Mouse (Mus musculus): ENCODE results near the gene Kdm1a.

Gene Kdm1a

DNA sequence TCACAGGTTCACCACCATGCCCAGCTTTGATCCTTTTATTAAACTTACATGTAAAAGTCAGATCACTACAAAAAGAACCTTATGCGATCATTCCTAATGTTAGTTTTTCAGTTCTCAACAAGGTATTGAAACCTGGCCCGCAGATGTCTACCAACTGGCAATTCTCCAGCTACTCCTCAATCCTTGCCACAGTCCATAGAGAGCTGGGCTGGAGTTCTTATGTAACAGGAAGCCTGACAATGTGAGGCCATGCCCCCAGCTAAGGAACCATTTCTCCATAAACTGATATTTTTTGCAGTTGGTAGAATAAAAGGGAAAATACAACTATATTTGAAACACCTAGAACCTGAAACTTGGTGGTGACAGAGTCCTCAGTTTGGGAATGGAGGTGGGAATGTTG lies 42.8 kb downstream of the Kdm1a start:
- in situ Hi-C loops (cut with MboI; ENCODE audit: low pct_unique_long_range_greater_than_20kb in 1 of 2, low sequenced_read_pairs in 2 of 2, unreplicated experiment in 1 of 2), result no loop called here

DNA sequence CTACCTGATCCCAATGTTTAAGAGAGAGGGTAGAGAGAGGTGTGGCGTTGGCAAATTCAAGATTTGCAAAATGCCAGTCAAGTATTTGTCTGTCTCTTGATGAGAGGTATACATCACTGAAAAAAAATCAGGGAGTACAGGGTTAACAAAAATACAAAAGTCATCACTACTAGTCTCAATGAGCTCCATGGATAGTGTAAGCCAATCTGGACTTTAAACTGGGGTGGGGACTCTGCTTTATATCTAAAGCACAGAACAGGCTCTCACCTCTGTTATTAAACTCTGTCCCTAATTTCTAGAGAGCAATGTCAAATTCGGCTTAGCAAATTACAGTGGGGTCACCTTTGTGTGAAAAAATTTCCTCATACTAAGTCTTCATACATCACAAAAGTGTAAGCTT lies 44.9 kb downstream of the Kdm1a start:
- in situ Hi-C loops (cut with MboI; ENCODE audit: low pct_unique_long_range_greater_than_20kb in 1 of 2, low sequenced_read_pairs in 2 of 2, unreplicated experiment in 1 of 2), result no loop called here

DNA sequence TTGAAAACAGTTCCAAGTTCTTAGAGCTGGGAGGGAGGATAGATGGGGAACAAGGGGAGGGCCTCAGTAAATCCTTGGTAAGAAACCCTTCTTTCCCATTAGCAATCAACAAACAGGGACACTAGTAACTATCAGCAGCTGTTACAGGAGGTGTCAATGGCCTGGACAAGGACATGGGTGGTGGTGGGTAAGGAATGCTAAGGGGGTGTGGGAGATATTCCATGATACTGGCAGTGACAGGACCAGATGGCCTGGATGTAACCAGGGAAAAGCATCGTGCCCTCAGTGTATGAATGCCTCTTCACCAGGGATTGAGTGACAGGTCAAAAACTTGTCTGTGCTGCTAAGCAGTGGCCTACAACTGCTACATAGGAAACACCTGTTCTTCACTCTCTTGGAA lies 49.4 kb downstream of the Kdm1a start:
- in situ Hi-C loops (cut with MboI; ENCODE audit: low pct_unique_long_range_greater_than_20kb in 1 of 2, low sequenced_read_pairs in 2 of 2, unreplicated experiment in 1 of 2), result no loop called here

DNA sequence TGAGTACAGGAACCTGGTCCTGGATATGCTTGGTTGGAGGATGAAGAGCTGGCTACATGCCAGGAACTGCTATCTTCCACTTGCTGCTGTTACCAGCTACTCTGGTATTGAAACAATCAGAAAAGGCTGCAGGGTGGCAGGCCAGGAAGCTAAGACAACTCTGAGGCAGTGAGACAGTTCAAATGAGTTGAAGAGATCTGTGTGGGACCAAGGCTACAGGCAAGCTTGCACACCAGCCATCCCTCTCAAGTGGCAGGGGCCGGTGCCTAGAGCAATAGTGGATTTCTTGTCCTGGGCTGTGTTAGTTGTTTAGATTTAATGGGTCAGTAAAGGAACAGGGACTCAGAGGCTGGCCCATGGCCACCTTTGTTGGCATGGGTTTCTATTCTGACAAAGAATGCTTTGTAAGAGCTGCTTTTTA lies 54.1 kb downstream of the Kdm1a start:
- in situ Hi-C loops (cut with MboI; ENCODE audit: low pct_unique_long_range_greater_than_20kb in 1 of 2, low sequenced_read_pairs in 2 of 2, unreplicated experiment in 1 of 2), result no loop called here

DNA sequence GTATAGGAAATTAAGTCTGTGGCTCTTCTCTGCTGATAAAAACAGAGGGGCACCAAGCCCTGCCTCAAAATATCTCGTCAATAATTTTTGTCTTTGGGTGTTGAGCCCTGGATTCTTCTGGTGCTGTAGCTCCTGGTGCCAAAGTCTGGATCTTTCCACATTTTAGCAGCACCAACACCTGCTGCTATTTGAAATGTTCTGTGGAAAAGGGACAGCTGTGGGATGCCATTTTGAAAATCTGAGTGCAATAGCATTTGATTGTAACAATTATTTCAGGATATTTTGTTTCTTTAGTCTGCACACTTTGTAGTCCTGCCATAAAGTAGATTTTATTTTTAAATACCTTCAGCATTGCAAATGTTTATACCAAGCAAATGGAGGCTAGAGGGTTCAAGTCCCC lies 54.8 kb downstream of the Kdm1a start:
- in situ Hi-C loops (cut with MboI; ENCODE audit: low pct_unique_long_range_greater_than_20kb in 1 of 2, low sequenced_read_pairs in 2 of 2, unreplicated experiment in 1 of 2), result no loop called here

DNA sequence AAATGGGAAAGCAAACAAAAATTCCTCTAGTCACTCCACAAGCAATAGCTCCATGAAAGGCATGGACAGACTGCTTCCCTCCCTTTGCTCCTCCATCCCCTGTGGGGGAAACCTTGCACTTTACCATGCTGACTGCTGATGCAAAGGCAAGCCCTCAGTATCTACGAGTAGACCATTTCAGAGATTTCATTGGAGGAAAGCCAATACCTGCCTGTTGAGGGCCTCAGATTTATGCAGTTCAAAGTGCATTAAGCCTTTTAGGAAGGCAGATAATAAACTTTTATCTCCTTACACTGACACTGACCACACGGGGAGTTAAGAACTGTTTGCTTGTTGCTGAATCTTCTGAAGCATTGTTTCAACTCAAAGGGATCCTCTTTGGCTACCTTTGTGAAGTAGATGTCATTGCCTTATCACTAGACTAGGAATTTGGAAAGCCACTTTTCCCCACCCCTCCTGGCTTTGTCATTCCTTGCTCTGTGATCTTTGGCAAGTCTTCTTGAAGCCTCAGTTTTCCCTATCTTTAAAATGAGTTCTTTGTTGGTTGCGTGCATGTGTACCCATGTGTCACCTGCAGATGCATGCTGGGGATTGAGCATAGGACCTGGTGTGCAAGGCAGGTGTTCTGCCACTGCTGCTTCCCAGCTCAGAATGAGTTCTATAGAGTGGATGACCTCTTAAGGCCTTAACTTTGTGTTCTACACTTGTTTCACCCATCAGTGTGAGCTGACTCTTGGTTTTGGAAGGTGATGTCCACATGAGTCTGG lies 56.1 kb downstream of the Kdm1a start:
- in situ Hi-C loops (cut with MboI; ENCODE audit: low pct_unique_long_range_greater_than_20kb in 1 of 2, low sequenced_read_pairs in 2 of 2, unreplicated experiment in 1 of 2), result no loop called here

DNA sequence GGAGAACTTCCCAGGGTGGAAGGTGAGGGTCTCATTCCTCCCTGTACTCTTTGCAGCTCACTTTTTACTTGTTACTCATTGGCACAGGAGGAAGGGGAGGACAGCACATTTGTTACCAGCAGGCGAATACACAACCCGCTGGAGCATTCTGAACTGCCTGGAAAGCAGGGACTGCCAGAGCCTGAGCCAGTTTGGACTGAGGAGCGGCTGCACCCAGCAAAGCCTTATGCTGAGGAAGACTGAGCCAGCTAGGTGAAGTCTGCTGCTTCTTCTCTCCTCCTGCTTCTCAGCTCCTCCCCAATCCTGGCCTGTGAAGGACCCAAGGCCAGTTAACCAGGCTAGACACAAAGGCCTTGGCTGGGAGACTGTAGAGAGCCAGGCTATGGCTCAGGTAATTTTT lies 57.4 kb downstream of the Kdm1a start:
- in situ Hi-C loops (cut with MboI; ENCODE audit: low pct_unique_long_range_greater_than_20kb in 1 of 2, low sequenced_read_pairs in 2 of 2, unreplicated experiment in 1 of 2), result no loop called here

DNA sequence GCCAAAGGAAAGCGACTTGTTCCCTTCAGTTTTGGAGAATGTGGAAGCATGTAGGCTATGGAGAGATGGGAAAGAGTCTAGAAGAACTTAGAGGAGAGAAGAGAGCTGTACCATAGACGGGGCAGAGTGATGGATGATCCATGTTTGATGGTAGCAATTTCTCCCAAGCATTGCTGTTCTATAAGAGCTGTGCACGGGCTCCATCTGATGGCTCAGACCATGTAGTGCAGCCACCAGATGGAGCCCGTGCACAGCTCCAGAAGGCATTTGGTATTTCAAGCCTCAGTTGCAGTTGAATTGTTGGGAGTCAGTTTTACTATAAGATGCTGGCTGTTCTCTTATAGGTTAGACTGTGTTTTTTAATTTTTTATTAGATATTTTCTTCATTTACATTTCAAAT lies 76.1 kb downstream of the Kdm1a start:
- in situ Hi-C loops (cut with MboI; ENCODE audit: low pct_unique_long_range_greater_than_20kb in 1 of 2, low sequenced_read_pairs in 2 of 2, unreplicated experiment in 1 of 2), result no loop called here

DNA sequence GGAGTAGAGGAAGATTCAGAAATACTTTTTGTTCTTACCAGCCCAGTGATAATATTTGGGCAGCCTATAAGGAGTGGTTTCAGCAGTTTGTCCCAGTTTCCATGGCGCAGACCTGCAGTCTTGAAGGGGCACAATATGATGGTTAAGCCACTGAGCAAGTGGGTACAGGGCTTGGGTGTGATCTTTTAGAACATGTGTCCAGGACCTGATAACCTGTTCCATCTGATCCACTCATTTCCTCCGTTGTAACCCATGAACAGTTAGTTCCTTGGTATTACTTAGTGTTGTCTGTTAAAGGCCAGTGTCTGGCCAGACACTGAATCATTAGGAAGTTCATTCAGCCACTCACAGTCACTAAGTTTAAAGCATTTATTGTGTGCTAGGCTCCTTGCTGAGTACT lies 78.2 kb downstream of the Kdm1a start:
- in situ Hi-C loops (cut with MboI; ENCODE audit: low pct_unique_long_range_greater_than_20kb in 1 of 2, low sequenced_read_pairs in 2 of 2, unreplicated experiment in 1 of 2), result no loop called here

DNA sequence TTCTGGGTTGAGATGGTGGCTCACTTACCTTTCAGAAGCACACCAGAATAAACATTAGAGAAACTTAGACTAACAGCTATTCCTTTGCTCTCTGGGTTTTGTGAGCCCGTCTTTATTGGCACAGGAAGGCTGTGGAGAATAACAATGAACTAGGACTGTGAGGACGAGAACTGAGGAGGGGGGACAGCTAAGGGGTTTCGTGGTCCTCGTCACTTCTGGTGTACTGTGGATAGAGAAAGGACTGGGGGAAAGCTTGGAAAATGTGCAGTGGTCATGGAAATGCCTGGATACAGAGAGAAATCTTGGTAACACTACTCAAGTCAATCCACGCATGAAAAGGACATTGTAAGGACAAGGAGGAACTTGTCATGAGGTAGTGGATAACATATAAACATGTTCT lies 80.6 kb downstream of the Kdm1a start:
- in situ Hi-C loops (cut with MboI; ENCODE audit: low pct_unique_long_range_greater_than_20kb in 1 of 2, low sequenced_read_pairs in 2 of 2, unreplicated experiment in 1 of 2), result no loop called here

DNA sequence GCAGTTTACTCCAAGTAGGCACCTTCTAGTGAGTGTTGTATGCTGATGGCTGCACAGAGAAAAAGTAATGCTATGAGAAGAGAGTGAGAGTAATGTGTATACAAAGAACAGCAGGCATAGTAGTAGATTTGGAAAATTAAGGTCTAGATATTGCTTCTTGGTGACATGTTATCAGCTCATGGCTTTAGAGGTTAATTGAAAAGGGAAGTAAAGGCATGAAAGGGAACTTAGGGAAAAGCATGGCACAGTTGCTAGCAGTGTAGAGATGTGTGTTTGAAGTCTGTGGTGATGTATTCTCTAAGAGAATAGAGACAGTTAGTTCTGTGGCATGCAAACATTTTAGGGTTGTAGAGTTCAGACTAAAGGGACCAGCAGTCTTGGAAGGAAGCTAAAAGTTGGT lies 82.7 kb downstream of the Kdm1a start:
- in situ Hi-C loops (cut with MboI; ENCODE audit: low pct_unique_long_range_greater_than_20kb in 1 of 2, low sequenced_read_pairs in 2 of 2, unreplicated experiment in 1 of 2), result no loop called here

DNA sequence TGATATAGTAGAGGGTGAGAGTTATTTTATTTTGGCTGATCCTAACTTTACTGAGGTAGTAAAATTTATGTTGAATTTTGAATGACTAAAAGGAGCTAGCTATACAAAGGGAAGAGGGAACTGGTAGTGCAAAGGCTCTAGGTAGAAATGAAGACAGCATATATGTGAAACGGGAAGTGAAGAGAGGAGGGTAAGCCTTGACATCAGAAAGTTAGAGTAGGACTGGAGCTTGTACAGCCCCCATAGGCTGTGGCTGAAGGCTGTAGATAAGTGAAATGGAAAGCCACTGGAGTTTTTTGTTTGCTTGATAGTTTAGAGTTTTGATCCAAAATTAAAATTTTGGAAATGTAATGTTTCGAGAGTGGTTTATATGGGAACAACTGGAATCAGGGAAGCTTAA lies 83.9 kb downstream of the Kdm1a start:
- in situ Hi-C loops (cut with MboI; ENCODE audit: low pct_unique_long_range_greater_than_20kb in 1 of 2, low sequenced_read_pairs in 2 of 2, unreplicated experiment in 1 of 2), result no loop called here

DNA sequence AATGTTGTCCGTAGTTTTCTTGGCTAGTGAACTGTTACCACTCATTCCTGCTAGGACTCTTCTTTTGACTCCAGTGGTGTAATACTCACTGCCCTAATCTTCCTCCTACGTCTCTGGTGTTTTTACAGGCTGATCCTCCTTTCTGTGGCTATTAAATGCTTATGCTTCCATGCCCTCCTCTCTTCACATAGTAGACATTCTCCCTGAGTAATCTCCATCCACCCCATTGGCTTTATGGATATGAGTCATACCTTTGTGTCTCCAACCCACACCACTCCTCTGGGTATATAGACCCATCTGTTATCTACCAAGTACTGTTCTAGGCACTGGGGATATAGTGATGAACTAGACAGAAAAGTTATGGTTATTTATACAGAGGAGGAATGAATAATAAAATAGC lies 84.4 kb downstream of the Kdm1a start:
- in situ Hi-C loops (cut with MboI; ENCODE audit: low pct_unique_long_range_greater_than_20kb in 1 of 2, low sequenced_read_pairs in 2 of 2, unreplicated experiment in 1 of 2), result no loop called here

DNA sequence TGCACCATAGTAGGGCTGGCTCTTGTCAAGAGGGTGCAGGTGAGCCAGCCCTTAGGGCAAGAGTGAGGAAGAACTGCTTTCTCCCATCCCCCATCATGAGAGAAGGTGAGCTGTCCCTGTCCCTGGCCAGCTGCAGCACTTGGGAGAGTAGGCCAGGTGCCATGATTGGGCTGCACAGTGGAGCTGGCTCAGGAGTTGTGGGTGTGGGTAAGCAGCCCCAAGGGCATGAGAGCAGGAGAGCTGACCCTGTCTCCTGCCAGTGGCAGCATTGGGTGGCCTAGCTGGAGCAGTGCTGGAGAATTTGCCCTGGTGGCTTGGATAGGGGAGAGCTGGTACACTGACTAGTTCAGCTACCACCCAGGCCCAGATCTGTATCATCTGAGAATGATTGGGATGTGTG lies 89.6 kb downstream of the Kdm1a start:
- in situ Hi-C loops (cut with MboI; ENCODE audit: low pct_unique_long_range_greater_than_20kb in 1 of 2, low sequenced_read_pairs in 2 of 2, unreplicated experiment in 1 of 2), result no loop called here

DNA sequence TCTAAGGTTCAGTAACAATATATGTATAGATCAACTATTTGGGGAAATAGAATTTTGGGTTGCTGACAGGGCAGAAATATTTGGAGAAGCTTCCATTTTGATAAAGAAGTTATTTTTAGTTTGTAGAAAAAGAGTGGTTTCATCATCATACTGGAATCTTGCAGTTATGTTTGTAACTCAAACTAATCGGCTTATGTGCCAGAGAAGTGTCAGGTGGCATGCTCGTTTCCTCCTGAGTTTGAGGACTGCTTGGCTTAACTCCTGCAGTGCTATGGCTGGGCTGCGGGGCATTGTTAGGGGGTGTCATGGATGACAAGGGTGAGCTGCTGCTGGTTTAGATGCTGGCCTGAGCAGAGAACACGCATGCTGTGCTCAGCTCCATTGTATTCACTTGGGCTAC lies 90.8 kb downstream of the Kdm1a start:
- in situ Hi-C loops (cut with MboI; ENCODE audit: low pct_unique_long_range_greater_than_20kb in 1 of 2, low sequenced_read_pairs in 2 of 2, unreplicated experiment in 1 of 2), result no loop called here

DNA sequence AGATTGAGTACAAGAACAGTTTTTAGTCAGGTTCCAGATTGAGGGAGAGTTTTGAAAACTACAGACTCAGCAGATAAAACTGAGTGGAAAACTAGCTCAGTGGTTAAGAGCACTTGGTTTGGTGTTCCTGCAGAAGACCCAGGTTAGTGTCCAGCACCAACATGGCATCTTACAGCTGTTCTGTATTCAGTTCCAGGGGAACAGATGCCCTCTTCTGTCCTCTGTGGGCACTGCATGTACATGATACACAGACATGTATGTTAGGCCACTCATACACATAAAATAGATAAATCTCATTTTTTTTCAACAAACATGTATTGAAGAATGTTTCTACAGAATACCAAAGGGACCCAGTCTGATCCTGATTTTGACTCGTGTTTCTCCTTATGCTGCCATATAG lies 92.7 kb downstream of the Kdm1a start:
- in situ Hi-C loops (cut with MboI; ENCODE audit: low pct_unique_long_range_greater_than_20kb in 1 of 2, low sequenced_read_pairs in 2 of 2, unreplicated experiment in 1 of 2), result no loop called here

DNA sequence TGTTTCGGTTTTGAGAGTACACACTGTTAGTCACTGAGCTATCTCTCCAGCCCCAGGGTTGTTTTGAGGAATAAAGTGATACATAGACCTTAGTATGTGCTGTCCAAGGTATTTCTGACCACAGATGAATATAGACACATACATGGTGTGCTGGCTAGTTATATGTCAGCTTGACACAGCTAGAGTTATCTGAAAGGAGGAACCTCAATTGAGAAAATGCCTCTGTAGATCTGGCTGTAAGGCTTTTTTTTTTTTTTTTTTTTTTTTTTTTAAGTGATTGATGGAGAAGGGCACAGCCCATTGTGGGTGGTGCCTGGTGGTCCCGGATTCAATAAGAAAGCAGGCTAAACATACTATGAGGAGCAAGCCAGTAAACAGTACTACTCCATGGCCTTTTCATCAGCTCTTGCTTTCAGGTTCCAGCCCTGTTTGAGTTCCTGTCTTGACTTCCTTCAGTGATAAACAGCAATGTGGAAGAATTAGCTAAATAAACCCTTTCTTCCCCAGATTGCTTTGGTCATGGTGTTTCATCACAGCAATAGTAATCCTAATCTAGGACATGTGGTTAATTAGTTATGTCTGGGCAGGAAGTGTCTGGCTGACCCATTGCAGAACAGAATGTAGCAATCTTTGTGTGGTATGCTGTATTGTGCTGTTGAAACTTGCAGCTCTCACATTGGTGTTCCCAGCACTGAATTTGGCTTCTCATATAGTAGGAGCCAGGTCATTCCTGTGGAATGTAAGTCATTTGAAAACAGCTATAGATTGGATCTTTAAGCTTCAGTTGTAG lies 96.9 kb downstream of the Kdm1a start:
- in situ Hi-C loops (cut with MboI; ENCODE audit: low pct_unique_long_range_greater_than_20kb in 1 of 2, low sequenced_read_pairs in 2 of 2, unreplicated experiment in 1 of 2), result no loop called here

Data from mouse embryonic stem cell (cell line).